Mouse (Mus musculus) hindbrain, embryonic 15.5 days (tissue): Measurements from ENCODE around the gene Trp53. TPM values are rescaled to one million over a fixed set of nuclear protein-coding genes. Genes with fewer than 3 reads are reported as not detected.

Experiments used
- microRNA counts: library from miRNA; unstranded; fragments of <30 nt; microRNA quantifications from one replicate; lab custom pipeline; 2016
- microRNA-seq: library from miRNA; unstranded; fragments of <30 nt; microRNA quantifications from one replicate; pipeline ENCODE4, GENCODE M21; 2016
- polyA plus RNA-seq: library from polyadenylated mRNA; unstranded; fragments of >200 nt; fragmentation: Nextera tagmentation; extraction: Ambion mirVana; gene quantifications from 2 replicates; pipeline ENCODE4 v1.2.1, GENCODE M21; 2015

Gene Trp53
- polyA plus RNA-seq, 1 experiment from 2014 or later = 64.2 TPM

MicroRNAs within 50 kb of the gene (microRNA counts, 519-probe panel; counts per million panel counts)
- microRNA mmu-miR-467f (lab: Ali Mortazavi, UCI) = 2,550 counts per million, percentile 41 among the panel's probes with 10 or more counts

Small RNA genes lying within 50 kb of the gene (microRNA-seq; reads per million reads assigned to microRNA genes)
- not detected for gene Mir467f

Other genes with a start within 250 kb of the Trp53 start
- 221 and 228 TPM in 2 replicates for gene Rnf227, start 239.9 kb upstream of the Trp53 start, polyA plus RNA-seq
- gene Chd3, start 211.0 kb upstream of the Trp53 start, polyA plus RNA-seq = 83.5 and 83.7 TPM in 2 replicates
- 109 and 121 TPM in 2 replicates for gene Naa38, start 184.9 kb upstream of the Trp53 start, polyA plus RNA-seq
- gene Cyb5d1, start 184.7 kb upstream of the Trp53 start, polyA plus RNA-seq = 30.6 and 33.5 TPM in 2 replicates
- 6.8 and 7.2 TPM in 2 replicates for gene Tmem88, start 182.1 kb upstream of the Trp53 start, polyA plus RNA-seq
- 33.7 and 34.9 TPM in 2 replicates for gene Kdm6b, start 166.7 kb upstream of the Trp53 start, polyA plus RNA-seq
- gene Dnah2, start 31.2 kb upstream of the Trp53 start, polyA plus RNA-seq = 3.4 and 4.0 TPM in 2 replicates
- gene Efnb3, start 20.2 kb upstream of the Trp53 start, polyA plus RNA-seq = 134 and 160 TPM in 2 replicates
- gene Wrap53, start 104 bp upstream of the Trp53 start, polyA plus RNA-seq = 19.6 and 20.6 TPM in 2 replicates
- gene Atp1b2, start 25.6 kb downstream of the Trp53 start, polyA plus RNA-seq = 71.9 and 89.4 TPM in 2 replicates
- not detected in 2 replicates for gene Shbg, start 37.5 kb downstream of the Trp53 start, polyA plus RNA-seq
- gene Sat2, start 41.7 kb downstream of the Trp53 start, polyA plus RNA-seq = 22.5 and 23.9 TPM in 2 replicates
- 41.3 and 41.5 TPM in 2 replicates for gene Fxr2, start 52.6 kb downstream of the Trp53 start, polyA plus RNA-seq
- not detected in 2 replicates for gene Sox15, start 75.0 kb downstream of the Trp53 start, polyA plus RNA-seq
- 101 and 108 TPM in 2 replicates for gene Mpdu1, start 82.3 kb downstream of the Trp53 start, polyA plus RNA-seq
- gene Cd68, start 85.8 kb downstream of the Trp53 start, polyA plus RNA-seq = 10.3 and 12.2 TPM in 2 replicates
- gene Eif4a1, start 92.1 kb downstream of the Trp53 start, polyA plus RNA-seq = 476 and 491 TPM in 2 replicates
- gene Senp3, start 101.7 kb downstream of the Trp53 start, polyA plus RNA-seq = 101 and 103 TPM in 2 replicates
- gene Tnfsf13, start 105.4 kb downstream of the Trp53 start, polyA plus RNA-seq = 0.61 and 0.76 TPM in 2 replicates
- 3.5 and 5.0 TPM in 2 replicates for gene Tnfsf12, start 115.5 kb downstream of the Trp53 start, polyA plus RNA-seq
- 1.2 and 1.9 TPM in 2 replicates for gene Tnfsfm13, start 115.7 kb downstream of the Trp53 start, polyA plus RNA-seq
- 15.6 and 16.6 TPM in 2 replicates for gene Polr2a, start 178.3 kb downstream of the Trp53 start, polyA plus RNA-seq
- 0.51 and 0.66 TPM in 2 replicates for gene Slc35g3, start 181.6 kb downstream of the Trp53 start, polyA plus RNA-seq
- gene Zbtb4, start 185.6 kb downstream of the Trp53 start, polyA plus RNA-seq = 5.2 and 5.3 TPM in 2 replicates
- gene Chrnb1, start 215.6 kb downstream of the Trp53 start, polyA plus RNA-seq = 1.2 and 2.2 TPM in 2 replicates
- 5.7 and 7.1 TPM in 2 replicates for gene Fgf11, start 221.5 kb downstream of the Trp53 start, polyA plus RNA-seq
- 1.1 and 2.0 TPM in 2 replicates for gene Tmem102, start 225.3 kb downstream of the Trp53 start, polyA plus RNA-seq
- not detected in 2 replicates for gene Gm39566, start 234.9 kb downstream of the Trp53 start, polyA plus RNA-seq
- gene Spem2, start 238.1 kb downstream of the Trp53 start, polyA plus RNA-seq = not detected in 2 replicates
- gene Spem1, start 241.8 kb downstream of the Trp53 start, polyA plus RNA-seq = 0.21 and 0.34 TPM in 2 replicates